Mouse (Mus musculus): ENCODE measurements around the gene Fam83b.

Fam83b gene

GRCm38 (mm10) chr9:76523075-76523474, 43.8 kb downstream of the Fam83b start:
- DNase-seq (ENCODE audit: extremely low read depth, low read depth, low spot score), result no peak

GRCm38 (mm10) chr9:76521640-76522039, 45.3 kb downstream of the Fam83b start:
- DNase-seq (ENCODE audit: extremely low read depth, low read depth, low spot score), result no peak

GRCm38 (mm10) chr9:76518665-76519064, 48.3 kb downstream of the Fam83b start:
- DNase-seq (ENCODE audit: extremely low read depth, low read depth, low spot score), result no peak

- DNase-seq (ENCODE audit: extremely low read depth, low read depth, low spot score), result no peak
Observed at GRCm38 (mm10) chr9:76505650-76506049, 61.3 kb downstream of the Fam83b start.

DNA sequence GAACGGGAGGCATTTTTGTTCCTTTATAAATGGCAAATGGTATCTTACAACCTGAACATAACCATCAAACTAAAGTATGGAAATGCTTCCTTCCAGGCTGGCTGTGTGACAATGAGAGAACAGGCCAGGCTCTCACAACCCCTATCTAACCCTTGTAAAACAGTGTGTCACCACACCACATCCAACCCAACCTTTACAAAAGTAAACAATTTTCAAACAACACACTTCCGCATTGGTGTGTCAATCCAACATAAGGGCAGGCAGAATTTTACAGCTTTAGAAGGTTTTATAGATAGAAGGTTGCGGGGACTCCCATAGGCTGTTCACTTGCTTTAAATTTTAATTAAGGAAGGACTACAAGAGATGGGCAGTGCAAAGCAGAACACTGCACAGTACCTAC, 77.2 kb downstream of the Fam83b start:
- no peak for DNase-seq (ENCODE audit: extremely low read depth, low read depth, low spot score)

- no peak for DNase-seq (ENCODE audit: extremely low read depth, low read depth, low spot score)
Observed at GRCm38 (mm10) chr9:76480088-76480487, 86.8 kb downstream of the Fam83b start.

- DNase-seq (ENCODE audit: extremely low read depth, low read depth, low spot score), result no peak
Observed at GRCm38 (mm10) chr9:76469500-76469899, 97.4 kb downstream of the Fam83b start.

- DNase-seq (ENCODE audit: extremely low read depth, low read depth, low spot score), result no peak
Observed at GRCm38 (mm10) chr9:76461547-76461946, 105.4 kb downstream of the Fam83b start.

DNA sequence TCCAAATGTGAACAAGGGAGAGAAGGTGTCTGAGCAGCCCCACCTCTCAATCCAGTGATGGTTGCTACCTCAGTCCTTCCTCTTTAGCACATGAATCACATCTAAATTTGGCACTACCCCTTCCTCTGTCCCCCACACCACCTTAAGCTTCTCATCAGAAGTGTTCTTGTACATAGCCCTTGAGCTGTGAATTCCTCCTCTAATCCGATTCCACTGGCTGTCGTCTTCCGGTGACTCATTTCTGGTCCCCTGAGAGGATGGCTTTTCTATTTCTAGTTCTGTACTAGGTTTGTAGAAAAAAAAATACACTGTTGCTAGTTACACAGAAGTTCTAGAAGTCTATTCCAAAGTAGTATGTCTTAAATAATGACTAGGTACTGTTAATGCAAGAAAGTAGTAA, 111.2 kb downstream of the Fam83b start:
- no peak for DNase-seq (ENCODE audit: extremely low read depth, low read depth, low spot score)

Measured in fat pad, adult 2 months (tissue).